Mouse (Mus musculus): Measurements from ENCODE around the gene Sfxn1.

GRCm38 (mm10) chr13:54073066-54073465, 1.4 kb downstream of the Sfxn1 start:
- no peak for TF ChIP-seq CTCF (IDR thresholded peaks at IDR 0.05; ENCODE audit: insufficient read depth, low read depth, low read length)
- TF ChIP-seq POLR2A (IDR thresholded peaks at IDR 0.05; ENCODE audit: insufficient read depth, low read depth, low read length): no peak

All from olfactory bulb, adult 2 months (tissue).